Mouse (Mus musculus) hindbrain, embryonic 16.5 days (tissue): ENCODE data around the gene Unc5b. TPM values are rescaled to one million over a fixed set of nuclear protein-coding genes. Genes with fewer than 3 reads are reported as not detected.

Source experiments
- ATAC-seq: fragments of 200-750 bp; cut with Nextera tagmentation; 2 replicates; pipeline ENCODE4 v1.8.0; 2017; ENCODE audit warnings: moderate TSS enrichment, moderate library complexity
- H3K27ac ChIP-seq: fragments of 300-500 bp; sonication (generic); 2 replicates; pipeline ENCODE4 v1.5.1; 2014; ENCODE audit warnings: low read depth, mild to moderate bottlenecking, control low read depth, low read length, moderate library complexity
- H3K27me3 ChIP-seq: fragments of 300-500 bp; sonication (generic); replicated peaks from 2 replicates; pipeline ENCODE4 v1.6.1; 2014; ENCODE audit warnings: low read length; ENCODE audit not compliant: control insufficient read depth, insufficient read depth
- H3K36me3 ChIP-seq: fragments of 300-500 bp; sonication (generic); 2 replicates; pipeline ENCODE4 v1.6.1; 2014; ENCODE audit warnings: mild to moderate bottlenecking, low read length, moderate library complexity, mixed read lengths; ENCODE audit not compliant: control insufficient read depth, insufficient read depth
- H3K4me1 ChIP-seq: fragments of 300-500 bp; sonication (generic); 2 replicates; pipeline ENCODE4 v1.6.1; 2014; ENCODE audit warnings: low read depth, low read length; ENCODE audit not compliant: control insufficient read depth, insufficient read depth
- H3K4me2 ChIP-seq: fragments of 300-500 bp; sonication (generic); 2 replicates; pipeline ENCODE4 v1.6.1; 2014; ENCODE audit warnings: mild to moderate bottlenecking, low read length, control low read depth, moderate library complexity
- H3K4me3 ChIP-seq: fragments of 300-500 bp; sonication (generic); 2 replicates; pipeline ENCODE4 v1.5.1; 2014; ENCODE audit warnings: mild to moderate bottlenecking, low read length, control low read depth, moderate library complexity
- H3K9ac ChIP-seq: fragments of 300-500 bp; sonication (generic); 2 replicates; pipeline ENCODE4 v1.6.1; 2014; ENCODE audit warnings: low read depth, mild to moderate bottlenecking, control low read depth, low read length, moderate library complexity
- H3K9me3 ChIP-seq: fragments of 300-500 bp; sonication (generic); 2 replicates; pipeline ENCODE4 v1.6.1; 2014; ENCODE audit warnings: mild to moderate bottlenecking, low read length, moderate library complexity; ENCODE audit not compliant: control insufficient read depth
- WGBS: fragments of 180-500 bp; shearing (Covaris S2); extraction: QIAGEN DNeasy Blood & Tissue Kit; methylation state at CpG from one replicate; pipeline ENCODE4 v1.1.7; 2014; 5-methylcytosine and 5-hydroxymethylcytosine counted together
- polyA plus RNA-seq: library from polyadenylated mRNA; unstranded; fragments of >200 nt; fragmentation: Nextera tagmentation; extraction: Ambion mirVana; gene quantifications from 2 replicates; pipeline ENCODE4 v1.2.1, GENCODE M21; 2015

Gene Unc5b
- polyA plus RNA-seq, 1 experiment from 2014 or later = 2.6 TPM

DNA sequence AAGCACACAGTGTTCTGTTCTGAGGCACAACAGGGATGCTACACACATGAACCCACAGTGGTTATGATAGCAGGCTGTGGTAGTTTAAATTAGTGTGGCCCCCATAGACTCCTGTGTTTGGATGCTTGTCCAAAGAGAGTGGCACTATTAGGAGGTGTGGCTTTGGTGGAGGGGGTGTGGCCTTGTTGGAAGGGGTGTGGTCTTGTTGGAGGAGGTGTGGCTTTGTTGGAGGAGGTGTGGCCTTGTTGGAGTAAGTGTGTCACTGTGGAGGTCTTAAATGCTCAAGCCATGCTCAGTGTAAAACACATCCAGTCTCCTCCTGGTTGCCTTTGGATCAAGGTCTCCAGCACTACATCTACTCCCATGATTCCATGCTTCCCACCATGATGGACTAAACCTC, 75.2 kb downstream of the Unc5b start:
- Histone ChIP-seq H3K27ac (no peak overlapping the region), H3K9me3 (no peaks in the 10 kb centered on the region), H3K36me3 (no peaks in the 10 kb centered on the region), H3K4me2 (no peak overlapping the region), H3K4me1 (peaks cover 11% of the 10 kb centered on the region), H3K4me3 (no peak overlapping the region), H3K27me3 (no peaks in the 10 kb centered on the region), H3K9ac (no peak overlapping the region)
- no peak for ATAC-seq

DNA sequence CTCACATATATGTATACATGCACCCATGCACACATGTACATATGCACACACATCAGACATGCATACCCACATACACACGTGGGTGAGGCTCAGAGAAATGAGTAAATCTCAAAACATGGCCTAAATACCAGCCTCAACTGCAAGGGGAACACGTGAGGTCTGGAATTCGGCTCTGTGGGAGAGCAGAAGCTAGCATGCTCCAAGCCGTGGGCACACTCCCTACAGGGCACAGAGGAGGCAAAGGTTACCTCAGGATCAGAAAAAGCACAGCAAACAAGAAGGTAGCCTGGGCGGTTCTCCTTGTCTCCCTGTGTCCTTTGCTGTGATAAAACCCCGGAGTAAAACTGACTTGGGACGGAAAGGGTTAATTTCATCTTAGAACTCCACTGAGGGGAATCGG, 77.4 kb downstream of the Unc5b start:
- H3K9ac ChIP-seq = no peak overlapping the region
- H3K36me3 ChIP-seq = no peaks in the 10 kb centered on the region
- peaks cover 11% of the 10 kb centered on the region for H3K4me1 ChIP-seq
- ATAC-seq = no peak
- H3K27ac ChIP-seq = no peak overlapping the region
- H3K9me3 ChIP-seq = no peaks in the 10 kb centered on the region
- H3K4me3 ChIP-seq = no peak overlapping the region
- H3K4me2 ChIP-seq = no peak overlapping the region
- no peaks in the 10 kb centered on the region for H3K27me3 ChIP-seq
- WGBS = 75% methylated on average over 8 of the region's 8 CpGs

DNA sequence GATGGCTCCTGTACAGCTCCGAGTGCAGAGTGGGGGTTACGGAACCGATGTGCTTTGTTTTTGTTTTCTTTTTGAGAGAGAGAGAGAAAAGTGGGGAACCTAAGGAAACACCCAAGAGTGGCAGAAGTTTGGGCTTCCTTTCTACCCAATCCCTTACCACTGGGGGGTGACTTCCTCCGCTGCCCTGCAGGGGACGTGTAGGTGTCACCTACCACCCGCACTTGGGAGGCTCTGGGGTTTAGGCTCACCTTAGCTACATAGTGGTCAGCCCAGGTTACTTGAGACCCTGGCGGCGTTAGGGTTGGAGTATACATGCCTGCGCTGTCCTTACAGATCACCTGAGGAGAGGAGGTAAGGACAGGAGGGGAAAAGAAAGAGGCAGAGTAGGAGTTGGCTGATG, 78.1 kb downstream of the Unc5b start:
- WGBS = 77% methylated on average over 9 of the region's 9 CpGs
- no peak for ATAC-seq

DNA sequence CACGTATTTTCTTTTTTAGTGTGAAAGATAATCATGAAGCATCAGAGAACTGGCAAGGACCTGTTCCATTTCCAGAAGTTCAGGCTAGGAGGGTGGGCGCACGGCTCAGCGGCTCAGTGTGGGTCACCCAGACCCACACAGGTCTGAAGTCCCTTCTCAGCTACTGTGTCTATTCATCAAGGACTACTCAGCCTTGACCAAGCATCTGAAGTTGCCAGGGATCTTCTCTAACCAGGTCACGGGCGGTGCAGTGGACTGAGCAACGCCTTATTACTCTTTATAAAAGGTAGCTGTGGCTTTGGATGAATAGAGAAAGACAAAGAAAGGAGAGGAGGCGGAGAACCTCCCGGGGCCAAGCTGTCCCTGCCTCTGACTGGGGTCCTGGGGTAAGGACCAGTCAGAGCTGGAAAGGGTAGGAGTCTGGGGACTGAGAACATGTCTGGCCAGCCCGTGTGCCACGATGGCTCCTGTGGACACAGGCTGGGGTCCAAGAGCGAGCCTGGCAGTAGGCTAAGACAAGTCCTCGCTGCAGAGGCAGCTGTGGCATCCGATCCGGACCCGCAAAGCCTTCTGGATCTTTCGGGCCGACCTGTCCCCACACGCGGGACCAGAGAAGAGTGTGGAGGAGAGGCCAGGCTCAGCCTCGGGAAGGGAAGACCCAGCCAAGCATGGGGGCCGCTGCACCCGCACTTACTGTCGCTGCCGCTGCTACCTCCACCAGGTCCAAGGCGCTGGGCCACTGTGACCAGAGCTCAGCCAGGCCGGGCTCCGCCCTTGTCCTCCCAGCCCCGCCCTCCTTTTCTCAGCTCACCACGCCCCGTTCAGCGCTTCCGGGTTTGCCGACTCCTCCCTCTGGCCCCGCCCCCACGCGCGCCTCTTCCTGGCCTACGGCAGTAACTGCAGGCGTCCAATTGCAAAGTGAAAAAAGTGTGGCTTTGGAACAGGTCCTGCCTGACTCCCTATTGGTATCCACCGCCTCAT, 79.1 kb downstream of the Unc5b start, which contains the start of gene Slc29a3:
TSS of gene Slc29a3 (minus strand) at position 755 of the 981 bp plus-strand sequence.
- peak within 1 kb of the TSS; percentile 82 for H3K9ac ChIP-seq
- peak; percentile 94 for ATAC-seq
- 6% methylated on average over 36 of the region's 41 CpGs for WGBS
- peaks cover 11% of the 10 kb centered on the region for H3K4me1 ChIP-seq
- H3K4me3 ChIP-seq = peak within 1 kb of the TSS; percentile 65
- no peaks in the 10 kb centered on the region for H3K36me3 ChIP-seq
- no peaks in the 10 kb centered on the region for H3K27me3 ChIP-seq
- peak within 1 kb of the TSS; percentile 94 for H3K4me2 ChIP-seq
- peak within 1 kb of the TSS; percentile 74 for H3K27ac ChIP-seq
- no peaks in the 10 kb centered on the region for H3K9me3 ChIP-seq

More for the DNA sequence above, 78.1 kb downstream of the Unc5b start:
- Histone ChIP-seq H3K4me2 (peak overlapping the region; percentile 94), H3K9ac (0 out of 2 replicates have a peak overlapping the region, but pooled peaks have one; percentile 39), H3K27ac (no peak overlapping the region), H3K36me3 (no peaks in the 10 kb centered on the region), H3K9me3 (no peaks in the 10 kb centered on the region), H3K4me3 (no peak overlapping the region), H3K27me3 (no peaks in the 10 kb centered on the region), H3K4me1 (peaks cover 11% of the 10 kb centered on the region)

DNA sequence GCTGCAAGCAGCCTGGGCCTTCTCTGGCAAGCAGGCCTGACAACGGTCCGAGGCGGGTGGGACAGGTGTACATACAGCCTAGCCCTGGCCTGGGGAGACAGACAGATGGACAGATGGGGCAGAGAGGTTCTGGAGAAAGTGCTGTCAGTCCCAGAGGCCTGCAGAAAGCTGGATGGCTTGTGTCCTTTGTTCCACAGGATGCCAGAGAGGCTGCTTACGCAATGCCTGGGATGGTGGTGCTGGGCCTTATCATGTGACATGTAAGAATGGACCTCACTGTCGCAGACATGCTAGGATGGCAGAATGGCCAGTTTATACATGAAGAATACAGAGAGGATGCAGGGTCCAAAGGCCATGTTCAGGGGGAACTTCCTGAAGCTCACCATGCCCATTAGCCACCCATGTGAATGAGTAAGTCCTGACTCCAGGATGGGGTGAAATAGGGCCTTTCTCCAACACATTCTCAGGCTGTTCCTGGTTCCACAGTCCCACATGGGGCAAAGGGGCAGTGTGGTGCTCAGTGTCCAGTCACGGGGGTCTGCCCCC, 83.6 kb downstream of the Unc5b start:
- H3K27ac ChIP-seq = no peak overlapping the region
- WGBS = 87% methylated on average over 6 of the region's 6 CpGs
- ATAC-seq = no peak
- no peak overlapping the region for H3K4me3 ChIP-seq
- no peaks in the 10 kb centered on the region for H3K36me3 ChIP-seq
- no peak overlapping the region for H3K4me2 ChIP-seq
- no peaks in the 10 kb centered on the region for H3K9me3 ChIP-seq
- H3K4me1 ChIP-seq = peaks cover 9% of the 10 kb centered on the region
- H3K27me3 ChIP-seq = no peaks in the 10 kb centered on the region
- peak overlapping the region; percentile 28 for H3K9ac ChIP-seq

DNA sequence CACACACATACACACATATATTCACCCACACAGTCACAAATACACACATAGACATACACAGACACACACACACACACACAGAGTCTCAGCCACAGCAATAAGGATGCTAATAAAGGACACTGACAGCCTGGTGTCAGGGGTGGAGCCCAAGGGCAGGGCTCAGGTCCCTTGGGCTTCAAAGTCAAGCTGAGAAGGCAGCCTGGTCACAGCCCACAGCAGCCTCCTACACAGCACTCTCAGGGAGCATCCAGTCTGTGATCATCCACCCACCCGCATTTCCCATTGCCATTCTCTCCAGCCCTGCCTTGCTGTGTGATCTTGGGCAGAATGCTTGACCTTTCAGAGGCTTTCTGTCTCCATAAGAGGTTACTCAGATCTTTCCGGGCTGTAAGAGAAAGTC, 84.9 kb downstream of the Unc5b start:
- no peaks in the 10 kb centered on the region for H3K36me3 ChIP-seq
- H3K27me3 ChIP-seq = no peaks in the 10 kb centered on the region
- H3K9me3 ChIP-seq = no peaks in the 10 kb centered on the region
- H3K9ac ChIP-seq = no peak overlapping the region
- no peak overlapping the region for H3K4me2 ChIP-seq
- H3K4me1 ChIP-seq = peaks cover 3% of the 10 kb centered on the region
- ATAC-seq = no peak
- no peak overlapping the region for H3K4me3 ChIP-seq
- 61% methylated on average over 2 of the region's 2 CpGs for WGBS
- no peak overlapping the region for H3K27ac ChIP-seq

DNA sequence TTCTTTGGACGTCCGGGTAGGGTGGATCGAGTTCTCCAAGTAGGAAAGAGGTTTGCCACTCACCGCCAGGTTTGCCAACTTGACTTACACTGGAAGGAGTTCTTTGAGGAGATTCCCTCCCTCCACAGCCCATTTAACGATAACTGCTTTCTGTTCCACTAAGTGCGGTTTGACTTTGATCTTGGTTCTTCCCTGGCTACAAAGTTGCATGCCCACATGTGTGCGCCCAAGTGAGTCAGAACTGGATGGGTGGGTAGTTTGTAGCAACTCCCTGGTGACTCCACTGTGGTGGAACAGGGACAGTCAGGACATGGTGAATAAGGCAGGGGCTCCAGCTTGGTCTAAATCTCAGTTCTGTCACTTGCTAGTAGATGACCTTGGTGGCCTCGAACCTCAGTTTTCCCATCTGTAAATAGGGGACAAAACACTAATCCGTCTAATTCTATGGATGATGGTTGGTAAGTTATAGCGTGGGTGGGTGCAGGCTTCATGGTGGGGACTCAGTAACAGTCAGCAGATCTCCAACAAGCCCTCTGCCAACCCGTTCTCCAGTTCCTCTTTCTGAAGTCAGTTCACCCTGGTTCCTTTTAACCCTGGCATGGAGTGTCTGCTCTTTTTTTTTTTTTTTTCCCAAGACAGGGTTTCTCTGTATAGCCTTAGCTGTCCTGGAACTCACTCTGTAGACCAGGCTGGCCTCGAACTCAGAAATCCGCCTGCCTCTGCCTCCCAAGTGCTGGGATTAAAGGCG, 86.7 kb downstream of the Unc5b start:
- Histone ChIP-seq H3K4me2 (no peak overlapping the region), H3K36me3 (no peaks in the 10 kb centered on the region), H3K4me3 (no peak overlapping the region), H3K27ac (no peak overlapping the region), H3K9ac (no peak overlapping the region), H3K27me3 (no peaks in the 10 kb centered on the region), H3K4me1 (no peaks in the 10 kb centered on the region; the same call in 1 of the 2 replicates), H3K9me3 (no peaks in the 10 kb centered on the region)
- WGBS = 87% methylated on average over 14 of the region's 14 CpGs
- no peak for ATAC-seq

DNA sequence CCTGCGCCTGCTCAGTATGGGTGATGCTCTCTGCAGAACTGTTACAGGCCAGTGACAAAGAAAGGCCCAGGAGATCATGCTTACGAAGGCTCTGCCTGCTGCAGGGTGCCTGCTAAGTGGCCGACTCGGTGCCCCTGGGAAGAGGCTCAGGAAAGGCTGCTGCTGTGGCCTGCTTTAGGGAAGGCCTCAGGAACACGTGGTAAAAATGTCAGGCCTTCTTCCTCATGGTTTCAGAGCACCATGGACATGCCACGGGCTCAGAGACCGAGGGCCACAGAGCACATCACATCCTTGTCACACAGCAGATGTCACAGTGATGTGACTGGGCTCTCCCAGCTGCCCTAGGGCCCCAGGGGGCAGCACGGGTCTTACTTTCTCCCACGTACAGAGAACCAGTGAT, 87.7 kb downstream of the Unc5b start:
- no peak overlapping the region for H3K9ac ChIP-seq
- H3K4me3 ChIP-seq = no peak overlapping the region
- H3K27me3 ChIP-seq = no peaks in the 10 kb centered on the region
- H3K4me2 ChIP-seq = no peak overlapping the region
- H3K4me1 ChIP-seq = no peaks in the 10 kb centered on the region; the same call in 1 of the 2 replicates
- H3K27ac ChIP-seq = no peak overlapping the region
- H3K9me3 ChIP-seq = no peaks in the 10 kb centered on the region
- no peaks in the 10 kb centered on the region for H3K36me3 ChIP-seq
- 50% methylated on average over 9 of the region's 9 CpGs for WGBS
- no peak for ATAC-seq

DNA sequence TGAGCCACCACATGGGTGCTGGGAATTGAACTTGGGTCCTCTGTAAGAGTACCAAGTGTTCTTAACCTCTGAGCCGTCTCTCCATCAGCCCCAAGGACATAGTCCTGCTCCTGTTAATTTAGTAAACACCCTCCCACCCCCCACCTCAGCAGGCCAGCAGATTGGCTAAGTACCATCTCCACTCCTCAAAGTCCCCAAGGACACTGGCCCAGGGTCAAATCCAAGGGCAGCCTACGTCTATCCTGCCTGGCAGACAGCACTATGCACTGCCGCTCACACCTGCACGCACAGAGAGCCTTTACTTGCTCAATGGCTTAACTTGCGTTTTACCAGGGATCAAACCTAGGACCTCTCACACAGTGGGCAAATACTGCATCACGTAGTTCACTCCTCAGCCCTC, 88.4 kb downstream of the Unc5b start:
- Histone ChIP-seq H3K4me2 (no peak overlapping the region), H3K4me1 (no peaks in the 10 kb centered on the region), H3K27ac (no peak overlapping the region), H3K9me3 (no peaks in the 10 kb centered on the region), H3K27me3 (no peaks in the 10 kb centered on the region), H3K36me3 (no peaks in the 10 kb centered on the region), H3K4me3 (no peak overlapping the region), H3K9ac (no peak overlapping the region)
- no peak for ATAC-seq
- 82% methylated on average over 6 of the region's 6 CpGs for WGBS
